Mouse (Mus musculus) erythroblast, embryonic 14.5 days (primary cell): ENCODE results near the gene Rerg.

Experiments
- GATA1 ChIP-seq: IDR thresholded peaks from 2 replicates; pipeline ENCODE4 v1.6.1; 2012; ENCODE audit warnings: low read length, inconsistent platforms, mixed read lengths
- TAL1 ChIP-seq: IDR thresholded peaks from 3 replicates; pipeline ENCODE4 v1.6.1; 2012; ENCODE audit warnings: low read length, inconsistent platforms, mixed read lengths

GRCm38 (mm10) chr6:137109811-137110777 is 60.2 kb downstream of the Rerg start:
- TF ChIP-seq GATA1 (no peak), TAL1 (no peak)
